Mouse (Mus musculus): ENCODE results near the gene Coa5.

Gene Coa5

DNA sequence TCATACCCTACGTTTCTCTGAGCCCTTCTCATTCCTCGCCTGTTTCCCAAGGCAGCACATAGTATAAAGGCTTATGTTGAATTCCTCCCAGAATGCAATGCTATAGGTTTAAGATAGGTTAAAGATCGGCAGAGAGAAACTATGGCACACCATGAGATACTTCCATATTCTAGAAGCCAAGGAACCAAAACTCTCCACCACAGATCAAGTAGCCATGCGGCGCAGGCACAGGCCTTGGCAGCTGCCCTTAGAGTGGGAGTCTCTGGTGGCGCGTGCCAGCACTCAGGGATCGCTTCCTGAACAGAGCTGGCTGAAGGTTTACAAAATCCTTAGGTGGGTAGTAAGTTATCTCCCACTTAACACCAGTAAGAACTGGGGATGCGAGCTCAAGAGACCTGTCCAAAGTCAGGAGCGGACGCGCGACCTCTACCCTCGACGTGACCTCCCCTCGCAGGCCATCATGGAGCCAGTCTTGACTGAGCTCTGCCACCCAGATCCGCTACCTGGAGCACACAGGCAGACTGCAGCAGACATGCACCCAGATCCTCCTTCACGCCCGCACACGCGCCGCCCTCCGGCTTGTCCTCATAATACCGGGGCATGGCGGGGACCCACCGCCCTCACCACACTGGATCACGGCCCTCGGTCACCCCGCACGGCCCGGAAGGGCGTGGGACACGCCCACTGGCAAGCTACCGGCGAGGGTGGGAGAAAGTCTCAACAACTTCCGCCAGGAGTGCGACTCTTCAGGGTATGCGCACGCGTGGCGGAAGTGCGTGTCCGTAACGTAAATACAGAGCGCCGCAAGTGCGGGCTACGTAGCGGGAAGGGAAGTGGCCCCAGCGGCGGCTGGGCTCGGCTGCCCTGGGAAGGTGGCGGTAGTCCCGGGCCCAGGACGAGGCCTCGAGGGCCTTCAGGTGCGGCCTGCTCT, at the start of gene Coa5, which contains the start of gene Unc50:
Coa5 (minus strand) TSS at position 738 of the 931 bp plus-strand sequence.
Unc50 (plus strand) TSS at position 774 of the 931 bp plus-strand sequence.
- peak; percentile 94 for DNase-seq (ENCODE audit: low read depth, low spot score)

DNA sequence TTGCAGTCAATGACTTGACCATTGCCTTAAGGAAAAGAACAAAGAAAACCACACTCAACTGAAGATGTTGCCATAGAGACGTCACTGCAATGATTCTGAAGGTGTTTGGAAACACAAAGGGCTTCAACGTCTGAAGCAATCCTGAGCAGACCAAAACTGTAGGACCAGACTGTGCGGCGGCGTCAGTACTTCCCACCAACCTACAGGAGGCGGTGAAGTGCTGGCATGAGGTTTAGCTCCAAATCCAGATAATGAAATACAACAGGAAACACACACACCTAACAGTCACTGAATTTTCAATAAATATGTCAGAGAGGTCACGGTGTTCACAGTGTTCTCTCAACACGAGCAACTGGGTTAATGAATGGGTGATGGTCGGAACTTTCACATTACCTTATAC, 49.2 kb upstream of the Coa5 start:
- no peak for DNase-seq (ENCODE audit: low read depth, low spot score)

DNA sequence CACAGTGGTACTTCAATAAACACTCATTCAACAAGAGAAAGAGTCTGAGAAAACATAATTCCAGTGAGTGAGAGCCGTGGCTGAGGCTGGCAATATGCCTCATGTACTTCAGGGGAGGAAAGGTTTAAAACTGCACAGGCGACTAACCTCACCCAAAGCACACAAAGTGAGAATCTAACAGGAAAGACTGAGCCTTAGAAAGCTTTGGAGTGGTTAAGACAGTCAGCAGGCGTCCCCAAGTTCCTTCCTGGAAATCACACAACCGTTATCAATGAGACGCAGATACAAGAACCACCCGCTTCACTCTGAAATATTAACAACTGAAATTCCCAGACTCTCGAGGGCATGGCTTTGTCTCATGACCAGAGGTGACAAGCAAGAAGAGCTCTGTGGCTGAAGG, 48.5 kb upstream of the Coa5 start:
- DNase-seq (ENCODE audit: low read depth, low spot score) = no peak

DNA sequence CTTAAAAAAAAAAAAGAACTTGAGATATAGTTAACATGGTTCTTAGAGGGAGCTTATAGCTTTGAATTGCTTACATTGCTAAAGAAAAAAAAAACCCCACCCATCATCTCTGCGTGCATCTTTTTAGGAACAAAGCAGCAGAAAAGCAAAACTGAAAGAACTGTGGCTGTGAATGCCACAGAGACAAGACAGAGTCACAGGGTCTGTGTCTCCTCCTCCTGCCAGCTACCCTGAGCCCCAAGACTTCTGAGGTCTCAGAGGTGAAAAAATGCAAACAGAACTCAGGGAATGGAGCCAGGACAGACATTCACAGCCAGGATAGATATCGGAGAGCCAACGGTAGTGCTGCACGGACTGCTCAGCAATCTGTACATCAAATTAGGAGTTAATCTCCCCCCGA, 48.0 kb upstream of the Coa5 start:
- no peak for DNase-seq (ENCODE audit: low read depth, low spot score)

DNA sequence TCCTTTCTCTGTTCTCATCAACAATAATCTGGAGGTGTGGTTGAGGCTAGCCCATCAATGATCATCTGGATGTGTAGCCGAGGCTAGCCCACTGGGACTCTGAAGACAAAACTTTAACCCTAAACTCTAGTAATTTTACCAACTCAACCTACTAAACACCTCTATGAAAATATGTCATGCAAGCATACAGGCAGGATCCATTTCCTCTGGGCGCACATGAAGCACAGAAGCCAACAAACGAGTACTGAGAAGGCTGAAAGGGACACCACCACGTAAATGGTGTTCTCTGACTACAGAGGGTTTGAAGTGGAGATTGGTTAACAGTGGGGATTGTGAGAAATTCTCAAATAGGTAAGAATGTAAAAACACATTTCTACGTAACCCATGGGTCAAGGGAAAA, 47.3 kb upstream of the Coa5 start:
- no peak for DNase-seq (ENCODE audit: low read depth, low spot score)

DNA sequence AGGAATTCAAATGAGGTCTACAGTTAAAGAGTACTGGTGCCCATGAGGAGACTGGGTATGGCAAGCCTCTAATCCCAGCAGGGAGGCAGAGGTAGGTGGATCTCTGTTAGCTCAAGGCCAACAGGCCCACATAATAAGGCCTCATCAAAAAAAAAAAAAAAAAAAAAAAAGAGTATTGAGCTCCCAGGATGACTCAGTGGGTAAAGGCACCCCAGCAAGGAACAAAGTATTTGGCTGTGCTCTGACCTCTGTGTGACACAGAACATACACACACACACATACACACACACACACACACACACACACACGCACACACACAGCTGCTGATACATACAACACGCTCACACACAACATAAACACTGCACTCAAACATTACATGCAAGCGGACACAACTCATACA, 45.4 kb upstream of the Coa5 start:
- no peak for DNase-seq (ENCODE audit: low read depth, low spot score)

DNA sequence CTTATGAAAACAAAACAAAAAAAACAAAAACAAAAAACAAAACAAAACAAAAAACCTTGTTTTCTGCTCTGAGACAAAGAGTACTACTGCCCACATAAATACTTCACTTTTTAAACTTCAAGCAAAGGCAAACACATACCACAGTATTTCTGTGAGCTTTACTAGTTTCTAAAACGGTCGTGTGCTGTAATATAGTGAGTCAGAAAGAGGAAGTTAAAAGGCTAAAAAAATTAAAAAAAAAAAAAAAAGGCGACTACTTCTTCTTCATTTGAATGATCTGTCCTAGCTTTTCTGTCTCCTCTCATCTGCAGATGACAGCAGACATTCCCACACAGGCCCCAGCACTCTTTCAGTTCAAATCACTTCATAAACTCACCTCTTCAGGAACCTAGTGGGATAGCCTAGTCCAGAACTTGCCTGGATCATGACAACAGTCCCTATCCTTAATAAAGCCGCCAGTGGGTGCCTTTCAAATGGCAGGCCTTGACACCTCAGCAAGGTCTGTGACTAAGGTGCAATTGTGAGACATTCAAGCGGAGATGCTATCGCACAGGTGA, 44.8 kb upstream of the Coa5 start:
- no peak for DNase-seq (ENCODE audit: low read depth, low spot score)

DNA sequence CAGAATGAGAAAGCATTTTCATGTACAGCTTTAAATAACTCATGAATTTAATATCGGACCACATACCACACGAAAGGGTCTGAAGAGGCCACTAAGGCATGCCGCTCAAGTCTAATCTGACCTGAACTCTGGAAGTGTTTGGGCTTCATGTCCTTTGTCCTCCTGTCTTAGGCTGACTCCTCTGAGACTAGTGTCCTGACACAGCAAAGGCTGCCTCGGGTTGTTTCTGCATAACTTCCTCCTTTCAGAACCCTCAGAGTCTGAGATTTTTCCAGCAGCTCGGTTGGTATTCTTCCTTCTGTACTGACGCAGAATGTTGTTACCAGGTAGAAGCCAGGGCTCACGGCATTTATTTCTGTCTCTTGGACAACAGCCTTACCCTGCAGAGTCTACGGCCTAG, 44.1 kb upstream of the Coa5 start:
- DNase-seq (ENCODE audit: low read depth, low spot score) = no peak

DNA sequence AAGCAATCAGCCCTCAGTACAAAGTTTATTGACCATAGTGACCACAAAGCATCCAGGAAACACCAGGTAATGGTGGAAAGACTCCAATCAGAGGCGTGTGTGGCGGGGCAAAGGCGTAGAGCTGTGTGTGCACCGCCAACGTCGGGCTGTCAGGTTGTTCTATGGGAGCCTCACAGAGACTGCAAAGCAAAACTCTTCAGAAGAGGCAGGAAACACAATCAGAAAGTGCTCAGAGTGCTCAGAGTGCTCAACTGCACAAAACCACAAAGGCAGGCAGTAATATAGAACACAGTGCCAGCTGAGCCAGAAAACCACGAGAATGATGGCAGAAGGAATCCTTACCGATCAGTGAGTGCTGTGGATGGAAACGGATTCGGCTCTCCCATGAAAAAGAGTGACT, 43.3 kb upstream of the Coa5 start:
- DNase-seq (ENCODE audit: low read depth, low spot score) = no peak

DNA sequence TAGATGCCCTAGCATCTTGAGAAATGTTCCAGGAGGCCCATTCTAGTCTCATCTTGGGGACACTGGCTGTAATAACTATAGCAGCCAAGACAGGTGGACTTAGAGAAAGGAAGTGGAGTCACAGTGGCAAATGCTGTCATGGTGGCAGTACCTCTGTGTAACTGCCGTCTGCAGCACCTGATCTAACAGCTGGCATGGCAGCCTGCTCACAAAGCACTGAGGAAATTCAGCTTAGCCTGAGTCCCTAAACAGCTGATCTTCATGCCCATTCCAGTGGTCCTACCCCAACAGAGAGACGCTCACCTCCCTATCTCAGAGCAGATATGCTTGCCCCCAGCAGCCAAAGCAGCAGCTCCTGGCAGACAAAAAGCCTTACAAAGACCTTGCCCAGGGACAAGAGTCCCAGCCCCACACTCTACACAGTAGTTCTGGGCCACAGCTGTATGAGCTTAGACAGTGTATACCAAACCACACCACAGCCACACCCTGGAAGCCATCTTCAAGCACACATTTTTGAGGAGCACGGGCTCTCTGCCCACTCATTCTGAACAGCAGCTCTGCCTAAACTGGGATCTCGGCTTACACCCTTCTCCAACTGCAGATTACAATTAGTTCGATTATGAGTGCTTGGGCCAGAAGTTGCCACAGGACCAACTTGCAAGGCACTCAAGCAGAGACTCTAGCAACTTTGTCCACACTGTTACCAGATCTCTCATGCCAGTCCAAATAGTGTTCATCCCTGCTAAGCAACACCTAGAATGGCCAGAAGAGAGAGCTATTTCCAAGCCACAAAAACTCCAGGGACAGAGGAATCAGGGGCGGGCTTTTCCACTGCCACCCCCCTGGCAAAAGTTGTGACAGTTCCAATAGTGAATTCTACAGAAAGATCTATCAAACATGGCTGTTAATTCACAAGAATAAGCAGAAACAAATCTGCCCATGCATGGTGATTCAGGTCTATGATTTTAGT, 41.6 kb upstream of the Coa5 start:
- DNase-seq (ENCODE audit: low read depth, low spot score) = no peak

DNA sequence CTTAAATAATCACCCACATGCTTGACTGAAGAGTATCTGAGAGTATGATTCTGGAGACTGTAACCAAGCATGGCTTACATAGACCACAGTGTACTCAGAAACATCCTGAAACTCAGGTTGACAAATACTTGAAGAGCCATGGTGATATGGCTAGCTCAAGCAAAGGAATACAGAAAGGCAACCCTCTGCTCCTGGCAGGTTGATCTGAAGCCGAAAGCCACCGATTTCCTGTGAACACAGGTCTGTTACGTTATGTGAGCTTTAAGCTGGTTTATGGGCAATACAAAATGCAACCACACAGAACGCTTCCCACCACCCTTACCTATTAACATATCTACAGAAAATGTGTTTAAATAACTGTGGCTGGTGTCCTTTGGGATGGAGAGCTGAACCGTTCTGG, 39.1 kb upstream of the Coa5 start:
- no peak for DNase-seq (ENCODE audit: low read depth, low spot score)

DNA sequence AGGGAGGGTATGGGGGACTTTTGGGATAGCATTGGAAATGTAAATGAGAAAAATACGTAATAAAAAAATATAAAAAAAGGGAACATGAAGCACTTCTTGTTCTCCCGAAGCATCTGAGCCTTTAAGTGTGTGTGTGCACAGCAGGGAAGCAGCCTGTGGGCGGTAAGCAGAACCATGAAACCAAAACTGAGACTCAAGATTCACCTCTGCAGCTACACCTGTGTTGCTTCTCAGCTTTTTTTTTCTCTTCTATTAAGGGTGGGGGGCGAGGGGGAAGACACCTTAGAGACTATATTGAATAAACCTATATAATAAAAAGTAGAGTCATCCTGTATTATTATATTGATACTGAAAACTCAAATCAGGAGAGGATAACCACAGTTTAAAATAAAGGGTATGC, 37.9 kb upstream of the Coa5 start:
- no peak for DNase-seq (ENCODE audit: low read depth, low spot score)

DNA sequence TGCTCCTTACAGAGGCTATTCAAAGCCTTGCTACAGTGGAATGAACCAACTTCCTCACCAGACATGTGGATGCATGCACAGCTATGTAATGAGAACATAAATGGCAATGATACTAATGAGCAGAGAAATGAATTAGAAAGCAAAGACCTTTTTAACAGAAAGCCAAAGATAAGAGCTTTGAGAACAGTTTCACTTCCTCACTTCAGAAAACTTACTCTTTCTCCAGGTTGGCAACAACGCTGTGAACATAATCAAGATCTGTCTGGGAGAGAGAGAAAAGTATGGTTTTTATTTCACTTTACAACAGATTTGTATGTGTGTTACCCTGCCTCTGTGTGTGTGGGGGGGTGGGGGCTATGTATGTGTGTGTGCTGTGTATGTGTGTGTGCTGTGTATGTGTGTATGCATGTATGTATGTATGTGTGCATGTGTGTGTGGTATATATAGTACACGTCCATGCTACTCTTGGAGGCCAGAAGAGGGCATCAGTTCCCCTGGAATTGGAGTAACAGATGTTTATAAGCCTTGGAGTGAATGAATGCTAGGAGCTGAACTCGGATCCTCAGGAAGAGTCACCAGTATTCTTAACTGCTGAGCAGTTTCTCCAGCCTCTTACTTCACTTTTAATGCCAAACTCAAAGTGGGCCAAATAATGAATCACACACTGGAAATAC, 36.6 kb upstream of the Coa5 start:
- DNase-seq (ENCODE audit: low read depth, low spot score) = no peak

DNA sequence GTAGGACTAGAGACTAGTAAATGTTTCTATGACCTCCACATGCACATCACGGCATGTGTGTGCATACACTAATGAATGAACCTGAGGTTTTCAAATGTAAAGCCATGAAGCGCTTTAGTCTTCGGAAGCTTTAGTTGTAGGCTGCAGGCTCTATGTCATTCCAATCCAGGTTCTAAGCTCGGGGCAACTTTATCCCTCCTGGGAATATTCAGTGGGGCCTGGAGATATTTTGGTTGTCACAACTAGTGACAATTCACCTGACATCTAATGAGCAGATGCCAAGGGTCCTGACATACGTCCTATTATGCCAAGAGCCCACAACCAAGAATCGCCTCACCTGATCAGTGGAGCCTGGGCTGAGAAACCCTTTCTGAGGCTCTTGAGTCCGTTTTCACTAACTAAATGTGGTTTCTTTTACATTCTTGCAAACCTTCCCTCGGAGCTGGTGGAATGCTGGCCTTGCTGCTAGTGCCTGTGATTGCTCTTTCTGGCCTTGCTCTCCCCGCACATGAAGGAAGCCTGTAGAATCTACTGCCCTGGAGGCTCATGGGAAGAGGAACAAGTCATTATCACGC, 35.1 kb upstream of the Coa5 start:
- DNase-seq (ENCODE audit: low read depth, low spot score) = no peak

DNA sequence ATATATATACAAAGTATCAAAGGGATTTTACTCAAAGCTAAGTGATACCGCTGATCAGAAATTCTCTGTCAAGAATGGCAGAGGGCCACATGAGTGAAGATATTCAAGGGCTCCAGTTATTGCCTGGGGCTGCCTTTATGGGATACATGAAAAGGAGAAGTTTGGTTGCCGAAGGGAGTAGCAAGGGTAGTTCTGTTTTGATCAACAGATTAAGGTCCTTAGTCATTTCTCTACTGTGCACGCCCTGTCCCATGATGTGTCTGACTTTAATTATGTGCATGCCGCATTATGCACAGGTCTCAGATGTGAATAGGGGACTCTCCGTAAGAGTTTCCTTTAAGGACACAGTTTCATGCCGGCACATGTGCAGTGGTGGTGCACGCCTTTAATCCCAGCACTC, 27.6 kb upstream of the Coa5 start:
- no peak for DNase-seq (ENCODE audit: low read depth, low spot score)

DNA sequence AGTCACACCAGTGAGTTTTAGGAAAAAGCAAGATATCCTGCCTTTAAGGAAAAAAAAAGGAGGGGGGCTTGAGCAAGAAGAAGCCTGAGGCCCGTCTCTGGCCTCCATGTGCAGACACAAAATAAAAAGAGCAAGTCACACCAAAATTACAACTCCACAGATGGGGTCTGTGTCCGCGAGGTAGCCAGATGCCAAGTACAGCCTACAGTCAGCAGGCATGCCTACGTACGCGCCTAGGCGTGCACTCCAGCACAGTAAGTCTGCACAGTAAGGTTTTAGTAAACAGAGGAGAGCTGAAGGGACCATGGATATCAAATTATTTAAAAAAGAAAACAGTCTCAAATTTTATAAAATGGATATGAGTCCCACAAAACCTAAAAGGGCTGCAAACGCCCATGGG, 21.4 kb upstream of the Coa5 start:
- DNase-seq (ENCODE audit: low read depth, low spot score) = no peak

DNA sequence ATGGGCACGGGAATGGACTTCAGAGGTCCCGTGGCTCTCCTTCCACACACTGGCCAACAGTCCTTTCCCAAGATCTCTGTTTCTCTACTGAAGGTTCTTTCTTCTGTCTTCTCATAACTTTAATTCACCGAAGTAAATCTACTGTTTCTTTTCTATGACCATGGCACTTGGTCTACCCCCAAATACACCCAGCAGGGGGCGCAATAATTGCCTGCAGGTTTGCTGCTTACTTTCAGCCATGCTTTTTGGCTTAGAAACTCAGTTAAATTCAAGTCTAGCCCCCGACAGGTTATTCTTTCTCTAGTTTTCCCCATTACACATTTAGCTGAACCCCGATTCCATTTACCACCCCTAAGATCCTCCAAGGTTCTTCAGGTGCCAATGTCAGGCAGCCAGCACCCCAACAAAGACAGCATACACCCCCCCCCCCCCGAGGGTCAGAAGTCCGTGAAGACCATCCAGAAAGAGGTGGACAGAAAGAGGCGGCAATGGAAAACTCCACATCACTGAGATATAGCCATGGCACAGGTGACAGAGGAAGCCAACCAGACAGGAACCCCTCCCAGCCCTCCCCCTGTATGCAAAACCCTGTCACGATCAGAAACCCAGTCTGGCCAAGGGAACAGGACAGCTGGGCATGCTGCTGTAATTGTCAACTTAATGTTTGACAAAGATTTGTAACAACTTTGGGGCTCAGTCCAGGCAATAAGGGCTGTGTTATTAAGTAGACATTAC, 18.6 kb upstream of the Coa5 start:
- no peak for DNase-seq (ENCODE audit: low read depth, low spot score)

DNA sequence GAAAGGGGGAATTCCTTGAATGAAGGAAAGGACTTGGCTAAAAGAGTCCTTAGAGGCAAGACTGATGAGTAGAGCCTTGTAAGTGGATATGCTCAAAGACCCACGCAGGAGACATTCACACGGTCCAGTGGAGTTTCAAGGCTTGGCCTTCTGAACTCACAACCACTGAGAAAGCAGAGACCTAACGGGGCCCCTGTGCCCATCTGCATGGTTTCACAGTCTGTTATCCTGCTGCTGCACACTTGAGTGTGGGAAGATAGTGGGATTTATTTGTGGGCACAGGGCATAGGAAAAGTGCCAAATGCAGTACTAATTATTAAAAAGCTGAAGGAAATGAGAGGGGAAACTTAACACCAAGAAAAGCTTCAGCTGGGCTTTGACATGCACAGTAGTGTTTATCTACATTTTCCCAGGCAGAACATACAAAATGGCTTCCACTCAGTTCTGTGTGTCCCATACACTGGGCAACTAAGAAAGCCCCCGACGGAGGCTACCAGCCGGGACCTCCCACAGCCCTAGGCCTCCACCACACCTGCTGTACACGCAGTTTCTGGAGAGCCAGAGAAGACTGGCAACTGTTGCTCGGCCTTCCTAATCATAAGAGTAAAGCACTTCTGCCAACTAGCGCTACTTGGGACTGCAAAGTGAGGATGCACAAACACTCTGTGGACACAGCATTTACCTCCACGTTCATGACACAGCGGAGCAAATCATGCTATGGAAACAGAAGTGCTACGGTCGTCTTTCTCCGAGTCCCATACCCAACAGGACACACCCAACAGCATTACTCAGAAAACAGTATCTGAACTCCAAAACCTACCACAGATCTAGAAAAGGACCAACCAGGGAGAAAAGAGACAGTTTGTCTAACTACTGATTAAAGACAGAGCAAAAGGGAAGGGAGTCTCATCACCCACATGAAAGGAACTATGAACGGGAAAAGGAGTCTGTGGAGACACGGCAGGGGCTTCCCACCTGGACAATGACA, 13.2 kb upstream of the Coa5 start:
- no peak for DNase-seq (ENCODE audit: low read depth, low spot score)

DNA sequence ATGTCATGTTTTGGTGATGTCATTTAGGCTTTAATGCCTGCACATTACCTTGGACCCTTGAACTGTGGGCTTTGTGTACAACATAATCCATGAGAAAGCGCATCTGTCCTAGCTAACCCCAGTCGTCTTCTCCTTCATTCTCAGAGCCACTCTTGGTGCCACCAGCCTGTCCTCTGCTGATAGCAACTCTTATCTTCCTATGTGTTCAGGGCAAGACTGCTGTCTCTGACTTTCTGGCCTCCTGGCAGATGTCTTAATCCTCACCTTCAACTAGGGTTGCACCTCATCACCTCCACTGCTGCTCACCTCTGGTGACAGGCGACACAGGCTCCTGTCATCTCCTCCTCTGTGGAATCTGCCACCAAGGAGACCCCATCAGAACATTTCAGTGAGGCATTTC, 6.5 kb upstream of the Coa5 start:
- DNase-seq (ENCODE audit: low read depth, low spot score) = no peak
